Mouse (Mus musculus): ENCODE results near the gene Tmem108.
A peak's percentile ranks its signal among the peaks of the same experiment; 100 is the strongest.

The Tmem108 gene

DNA sequence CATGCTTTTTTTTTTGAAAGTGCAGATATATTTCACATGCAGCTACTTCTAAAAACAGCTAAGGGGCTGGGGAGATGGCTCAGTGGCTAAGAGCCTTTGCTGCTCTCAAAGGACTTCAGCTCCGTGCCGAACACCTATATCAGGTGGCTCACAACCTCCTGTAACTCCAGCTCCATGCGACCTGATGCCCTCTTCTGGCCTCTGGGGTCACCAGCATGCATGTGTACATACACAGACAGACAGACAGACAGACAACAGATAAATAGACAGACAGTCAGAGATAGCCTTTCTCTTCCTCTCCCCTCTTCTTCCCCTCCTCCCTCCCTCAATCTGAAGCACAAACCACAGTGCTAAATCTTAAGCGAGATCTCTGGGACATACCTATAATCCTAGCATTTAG lies 181.5 kb downstream of the Tmem108 start:
- DNase-seq: no peak

DNA sequence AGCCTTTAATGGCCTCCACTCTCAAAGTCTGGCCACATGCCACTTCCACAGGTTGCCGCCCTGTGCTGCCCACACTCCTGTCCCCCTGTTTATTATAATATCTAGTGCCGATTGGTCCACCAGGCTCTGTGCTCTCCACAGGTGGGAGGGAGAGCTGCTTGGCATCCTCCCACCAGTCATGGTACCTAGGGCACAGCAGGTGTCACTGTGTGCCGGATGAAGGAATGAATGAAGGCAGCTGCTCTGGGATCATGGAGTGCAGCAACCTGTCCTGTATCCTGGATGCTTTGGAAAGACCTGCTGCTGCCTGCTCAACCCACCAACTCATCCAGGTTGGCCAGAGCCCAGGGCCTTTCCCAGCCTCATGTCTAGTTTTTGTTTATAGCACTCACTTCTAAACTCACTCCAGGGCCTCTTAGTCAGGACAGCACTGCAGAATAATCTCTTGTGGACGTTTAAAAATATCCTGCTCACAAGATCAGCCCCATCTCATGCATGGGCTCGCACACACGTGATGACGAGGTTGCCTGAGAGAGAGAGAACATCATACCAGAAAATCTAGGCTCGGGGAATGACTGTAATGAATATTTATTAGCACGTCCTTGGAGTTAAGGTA lies 182.1 kb downstream of the Tmem108 start:
- DNase-seq: no peak

DNA sequence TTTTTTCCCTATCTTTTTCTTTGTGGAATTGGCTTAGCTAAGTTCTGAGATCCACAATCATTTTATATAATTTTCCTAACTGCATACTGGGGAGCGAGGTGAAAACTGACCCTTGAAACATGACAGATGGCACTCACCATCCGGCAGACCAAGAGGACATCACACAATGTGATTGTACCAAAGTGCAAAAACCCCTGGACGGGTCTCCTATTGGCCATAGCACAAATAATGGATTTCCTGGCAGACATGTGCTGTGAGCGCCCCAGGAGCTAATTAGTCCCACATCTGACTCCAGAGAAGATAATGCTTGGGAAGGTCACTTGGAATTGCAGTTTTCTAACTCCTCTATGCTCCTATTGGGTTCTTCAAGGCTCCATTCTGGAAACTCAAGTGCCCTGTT lies 183.9 kb downstream of the Tmem108 start:
- no peak for DNase-seq

DNA sequence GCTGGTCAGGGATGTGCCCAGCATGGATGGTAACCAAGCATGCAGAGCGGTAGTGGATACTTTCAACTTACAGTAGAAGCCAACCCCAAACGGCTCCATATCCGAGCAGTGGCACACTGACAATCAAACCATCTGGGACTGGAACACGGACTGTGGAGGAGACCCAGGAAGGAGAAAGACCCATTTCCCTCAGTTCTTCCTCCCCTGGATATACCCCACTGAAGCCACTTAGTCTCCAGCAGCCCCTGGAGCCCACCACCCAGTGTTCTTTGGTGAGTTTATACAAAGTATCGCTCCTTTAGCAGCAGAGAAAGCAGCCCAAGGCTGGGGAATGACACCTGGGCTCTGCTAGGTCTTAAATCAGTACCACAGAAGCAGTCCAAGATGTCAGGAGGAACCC lies 184.5 kb downstream of the Tmem108 start:
- DNase-seq: no peak

DNA sequence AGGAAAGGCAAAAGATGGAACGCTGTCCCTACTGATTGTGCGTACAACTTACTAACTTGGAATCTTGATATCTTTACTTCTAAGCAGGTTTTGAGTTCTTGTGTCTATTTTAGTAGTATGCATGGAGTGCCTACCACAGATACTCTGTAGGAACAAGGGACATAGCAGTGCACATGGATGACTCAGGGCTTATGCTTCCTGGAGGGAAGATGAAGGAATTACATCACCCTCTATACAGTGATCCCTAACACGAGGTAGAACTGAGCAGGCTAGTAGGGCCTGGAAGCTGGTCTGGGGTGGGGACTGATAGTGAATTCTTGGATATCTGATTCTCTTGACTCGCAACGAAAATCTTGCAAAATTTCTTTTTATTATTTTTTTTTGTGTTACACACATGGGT lies 185.7 kb downstream of the Tmem108 start:
- DNase-seq: no peak

DNA sequence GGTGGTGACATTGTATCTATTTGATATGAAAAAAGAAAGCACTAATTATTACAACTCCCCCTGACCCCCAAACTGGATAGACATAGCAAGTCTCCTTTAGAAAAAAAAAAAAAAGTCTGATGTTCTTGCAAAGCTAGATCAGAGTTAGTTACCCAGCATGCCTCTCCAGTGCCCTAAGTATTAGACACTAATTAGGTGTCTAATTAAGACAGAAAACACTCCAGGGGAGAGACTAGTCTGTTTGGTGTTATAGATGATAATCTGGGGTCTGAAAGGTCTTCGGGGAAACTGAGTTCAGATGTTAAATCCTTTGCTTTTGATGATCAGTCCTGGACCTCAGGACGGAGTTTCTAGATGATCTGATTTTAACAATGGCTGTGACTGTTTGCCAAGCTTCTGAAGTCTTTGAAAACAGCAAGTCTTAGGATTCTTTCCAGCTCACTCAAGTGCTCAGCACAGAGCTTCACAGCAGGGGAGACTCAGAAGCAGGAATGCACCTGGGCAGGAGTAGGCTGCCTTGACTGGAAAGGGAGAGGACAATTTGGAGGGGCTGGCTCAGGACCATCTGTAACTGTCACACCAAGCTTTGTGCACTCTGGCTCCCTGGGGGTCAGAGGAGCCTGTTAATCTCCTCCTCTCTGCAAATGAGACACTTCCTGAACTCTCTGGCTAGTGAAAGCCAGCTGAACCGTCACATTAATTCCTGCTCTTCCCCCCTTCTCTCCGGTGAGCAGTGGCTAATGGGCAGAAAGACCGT lies 187.5 kb downstream of the Tmem108 start:
- no peak for DNase-seq

DNA sequence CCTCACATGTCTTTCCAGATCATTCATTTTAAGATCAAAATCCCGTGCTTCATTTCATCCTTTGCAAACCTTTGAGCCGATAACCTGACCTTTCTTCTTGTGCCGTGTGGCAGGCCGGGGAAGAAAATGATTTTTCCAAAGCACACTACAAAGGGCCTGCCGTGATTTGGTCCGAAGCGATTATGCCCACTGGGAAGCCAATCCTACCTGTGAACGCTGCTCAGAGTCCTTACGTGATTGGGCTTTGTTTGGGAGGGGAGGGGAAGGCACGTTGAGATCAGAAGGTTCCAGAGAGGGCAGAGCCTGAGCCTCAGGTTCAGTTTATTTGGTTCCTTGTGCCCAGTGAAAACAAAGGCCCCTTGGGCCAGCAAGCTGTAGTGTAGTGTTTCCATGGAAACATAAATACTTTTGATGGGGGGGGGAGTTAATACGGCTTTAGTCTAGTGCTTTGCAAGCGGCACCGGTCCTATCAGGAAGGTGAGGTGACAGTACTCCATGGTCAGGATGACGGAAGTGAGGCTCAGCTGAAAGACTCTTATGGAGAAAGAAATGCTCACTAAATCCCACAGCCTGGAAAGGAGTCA lies 191.4 kb downstream of the Tmem108 start:
- DNase-seq: no peak

DNA sequence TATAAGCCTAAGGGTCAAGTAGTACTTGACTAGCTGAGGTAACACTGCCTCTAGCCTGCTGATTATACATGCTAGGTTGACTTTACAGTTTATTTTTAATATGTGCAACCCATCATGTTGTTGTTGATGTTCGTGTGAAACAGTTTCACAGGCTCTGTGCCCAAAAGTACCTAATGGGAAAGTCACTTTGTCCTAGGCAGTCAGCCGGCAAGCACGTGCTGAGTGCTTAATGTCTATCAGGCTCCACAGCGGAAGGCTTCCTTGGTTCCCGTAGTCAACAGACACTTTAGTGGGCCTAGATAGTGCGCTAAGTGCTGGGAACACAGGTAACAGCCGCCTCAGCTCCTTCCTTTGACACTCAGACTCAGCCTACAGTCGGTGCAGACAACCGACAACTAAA lies 192.7 kb downstream of the Tmem108 start:
- DNase-seq: no peak

DNA sequence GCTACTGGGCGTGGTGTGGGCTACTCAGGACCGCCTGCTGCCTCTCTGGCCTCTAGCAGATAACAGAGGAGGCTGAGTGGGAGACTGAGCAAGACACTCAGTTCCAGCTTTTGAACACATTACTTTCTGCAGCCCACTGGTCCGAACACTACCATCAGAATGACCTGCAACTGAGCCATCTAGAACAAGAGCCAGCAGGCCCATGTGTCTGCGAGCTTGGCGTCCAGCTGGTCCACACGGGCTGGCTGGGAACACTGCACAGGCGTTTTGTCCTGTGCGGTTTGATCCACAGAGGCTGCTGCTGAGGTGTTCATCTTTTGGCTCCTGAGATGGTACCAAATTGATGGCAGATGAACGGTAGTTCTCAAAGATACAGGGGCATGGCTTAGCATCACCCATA lies 196.5 kb downstream of the Tmem108 start:
- no peak for DNase-seq

DNA sequence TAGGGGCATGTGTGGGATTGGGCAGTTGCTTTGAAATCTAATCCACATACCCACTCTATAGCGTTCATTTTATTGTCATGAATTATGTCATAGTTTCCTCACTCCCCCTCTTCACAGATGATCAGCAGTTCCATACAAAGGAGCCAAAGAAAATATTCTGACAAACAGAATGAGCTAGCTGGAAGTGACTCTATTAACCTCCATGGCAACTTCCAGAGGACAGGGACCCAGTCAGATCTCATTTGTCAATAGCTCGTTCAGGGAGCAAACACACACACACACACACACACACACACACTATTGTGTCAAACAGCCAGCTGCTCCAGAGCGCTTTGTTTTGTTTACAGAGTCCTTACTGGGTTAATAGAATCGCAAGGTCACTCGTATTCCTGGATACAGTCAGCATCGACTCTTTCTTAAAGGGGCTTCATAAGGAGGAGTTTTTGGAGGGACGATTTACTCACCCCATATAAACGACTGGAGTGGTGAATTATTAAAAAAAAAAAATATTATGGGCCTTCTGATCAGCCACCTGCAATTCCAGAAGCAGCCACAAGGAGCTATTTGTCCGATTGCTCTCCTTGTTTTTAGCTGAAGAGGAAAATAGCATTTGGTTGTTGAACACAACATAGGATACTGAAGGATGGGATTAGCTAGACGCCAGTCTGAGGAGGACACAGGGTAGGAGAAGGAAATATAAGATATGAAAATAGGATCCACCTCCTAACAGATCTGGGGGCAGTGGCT lies 197.6 kb downstream of the Tmem108 start:
- peak; percentile 19 for DNase-seq

DNA sequence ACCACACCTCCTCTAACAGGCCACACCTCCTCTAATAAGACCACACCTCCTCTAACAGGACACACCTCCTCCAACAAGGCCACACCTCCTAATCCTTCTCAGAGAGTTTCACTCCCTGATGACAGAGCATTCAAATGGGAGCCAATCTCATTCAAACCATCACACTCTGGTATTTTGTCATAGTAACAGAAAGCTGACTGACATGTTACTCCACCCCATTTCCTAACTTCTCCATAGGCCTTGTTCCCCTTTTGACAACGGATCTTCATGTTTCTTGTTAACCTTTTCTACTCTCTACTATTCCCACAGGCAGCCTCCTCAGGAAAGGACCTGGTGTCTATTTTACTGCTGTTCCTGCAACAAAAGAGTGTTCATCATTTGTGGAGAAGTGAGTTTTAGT lies 199.6 kb downstream of the Tmem108 start:
- no peak for DNase-seq

DNA sequence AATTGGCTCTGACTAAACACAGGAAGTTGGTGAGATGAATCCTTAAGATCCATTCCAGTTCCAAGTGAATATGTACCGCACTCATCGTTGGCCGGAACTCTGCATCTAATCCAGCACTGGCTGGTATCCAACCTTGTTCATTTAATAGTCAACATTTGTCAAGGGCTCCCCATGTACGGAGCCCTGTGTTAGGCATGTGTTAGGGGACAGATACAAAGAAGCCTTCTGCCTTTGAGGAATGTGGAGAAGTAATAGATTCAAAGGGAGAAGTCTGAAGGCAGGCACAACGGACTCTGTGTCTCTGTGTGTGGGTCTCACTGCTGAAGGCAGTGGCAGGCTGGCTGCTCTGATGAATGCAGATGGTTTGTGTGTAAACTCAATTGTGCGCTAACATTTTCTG lies 202.9 kb downstream of the Tmem108 start:
- no peak for DNase-seq

DNA sequence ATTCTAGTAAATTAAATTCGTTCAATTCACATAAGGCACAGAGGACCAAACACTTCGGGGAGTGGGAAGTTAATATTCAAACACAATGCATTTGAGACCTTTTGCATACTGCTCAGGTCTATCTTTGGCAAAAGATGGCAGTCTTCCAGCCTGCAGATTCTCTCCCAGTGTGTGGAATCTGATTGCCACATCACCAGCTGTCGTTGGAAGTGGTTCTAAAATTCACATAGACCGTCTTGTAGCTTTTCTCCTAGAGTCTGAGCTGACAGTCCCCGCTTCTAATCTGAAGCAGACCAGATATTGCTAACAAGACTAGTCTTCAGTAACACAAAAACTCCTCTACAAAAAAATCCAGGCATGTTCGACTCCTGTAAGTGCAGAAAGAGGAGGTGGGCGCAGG lies 203.4 kb downstream of the Tmem108 start:
- no peak for DNase-seq

DNA sequence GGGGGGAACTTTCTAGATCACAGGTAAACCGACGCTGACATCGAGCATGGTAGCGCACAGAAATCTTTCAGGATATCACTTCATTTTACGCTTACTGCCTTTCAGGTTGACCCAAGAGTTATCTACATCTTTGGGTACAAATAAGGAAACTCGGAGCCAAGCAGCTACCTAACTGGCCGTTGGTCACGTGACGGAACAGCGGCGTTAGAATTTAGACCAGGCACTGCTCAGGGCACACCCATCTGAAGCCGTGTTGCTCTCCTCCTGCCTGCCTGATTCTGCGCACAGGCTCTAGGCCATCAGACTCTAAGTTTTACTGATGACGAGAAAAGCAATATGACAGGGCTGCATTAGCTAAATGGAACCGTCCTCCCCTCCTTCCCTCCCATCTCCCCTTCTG lies 204.6 kb downstream of the Tmem108 start:
- no peak for DNase-seq

DNA sequence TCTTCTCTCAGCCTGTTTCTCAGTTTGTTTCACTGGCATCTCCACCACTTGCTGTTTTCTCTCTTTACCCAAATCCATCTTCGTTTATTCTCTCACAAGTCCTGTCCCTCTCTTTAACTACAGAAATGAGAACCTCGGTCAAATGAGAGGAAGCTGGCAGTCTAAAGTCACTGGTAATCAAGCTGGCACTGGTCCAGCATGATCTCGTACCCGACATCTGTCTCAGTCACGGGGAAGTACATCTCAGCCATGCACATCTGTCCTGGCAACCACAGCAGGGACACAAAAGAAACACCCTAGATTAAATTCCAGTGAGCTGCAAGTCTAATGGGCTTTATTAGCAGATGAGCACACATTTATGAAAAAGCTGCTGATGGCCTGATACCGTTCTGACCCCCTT lies 206.3 kb downstream of the Tmem108 start:
- DNase-seq: no peak

DNA sequence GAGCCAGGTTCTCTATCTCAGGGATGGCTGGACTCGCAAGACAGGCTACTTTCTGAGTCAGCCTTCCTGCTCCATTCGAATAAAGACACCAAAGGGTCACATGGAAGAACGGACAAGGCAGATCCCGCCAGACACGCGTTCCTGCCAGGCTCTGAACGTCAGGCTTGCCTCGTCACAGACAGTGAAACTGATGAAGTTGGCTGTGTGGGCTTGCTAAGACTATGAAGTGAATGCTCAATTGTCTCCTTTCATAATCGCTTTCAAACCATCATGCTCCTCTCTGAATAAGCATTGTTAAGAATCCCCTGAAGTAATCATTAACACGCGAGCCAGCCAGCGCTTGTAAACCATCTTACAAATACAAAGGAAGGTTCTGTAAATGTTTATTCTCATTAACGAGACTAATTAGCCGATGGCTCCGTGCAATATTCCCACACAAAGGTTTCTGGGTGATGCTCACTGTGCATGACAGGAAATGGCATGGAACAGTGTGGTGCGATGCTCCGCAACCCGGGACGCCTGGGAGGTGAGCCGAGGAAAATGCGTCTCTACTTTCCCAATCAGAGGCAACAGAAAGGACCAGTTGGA lies 210.9 kb downstream of the Tmem108 start:
- no peak for DNase-seq

DNA sequence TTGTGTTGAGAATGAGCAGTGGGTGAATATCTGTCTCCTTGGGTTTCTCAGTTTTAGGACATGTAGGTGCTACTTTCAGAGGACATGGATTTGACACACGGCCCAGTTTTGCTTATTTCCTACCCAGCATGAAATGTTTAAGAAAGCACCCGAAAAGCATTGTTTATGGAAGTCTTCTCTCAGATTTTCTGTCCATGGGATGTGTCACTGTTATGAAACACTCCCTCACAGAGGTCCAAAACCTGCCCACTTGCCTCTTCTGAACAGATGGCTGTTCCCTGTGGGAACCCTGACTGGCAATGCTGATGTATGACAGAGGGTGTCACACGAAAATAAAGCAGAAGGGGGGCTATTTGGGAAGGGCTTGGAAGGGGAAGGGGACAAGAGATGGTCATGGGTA lies 212.5 kb downstream of the Tmem108 start:
- DNase-seq: no peak

DNA sequence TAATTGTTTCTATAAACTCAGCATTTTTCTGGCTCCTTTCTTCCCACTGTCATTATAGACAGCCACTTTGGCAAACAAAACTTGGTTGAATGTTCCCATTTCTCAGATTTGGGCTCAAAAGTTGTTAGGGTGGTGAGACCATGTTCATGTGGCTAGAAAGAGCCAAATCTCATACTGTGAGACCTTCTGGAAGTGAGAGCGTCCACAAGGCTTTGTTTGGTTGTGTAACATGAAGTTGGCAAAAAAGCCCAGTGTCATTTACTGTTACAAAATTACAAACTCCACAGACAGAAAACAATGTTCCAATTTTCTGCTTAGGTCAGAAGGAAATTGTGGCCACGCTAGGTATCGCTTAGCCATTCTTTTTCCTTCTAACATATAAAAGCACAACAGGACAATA lies 213.0 kb downstream of the Tmem108 start:
- no peak for DNase-seq

DNA sequence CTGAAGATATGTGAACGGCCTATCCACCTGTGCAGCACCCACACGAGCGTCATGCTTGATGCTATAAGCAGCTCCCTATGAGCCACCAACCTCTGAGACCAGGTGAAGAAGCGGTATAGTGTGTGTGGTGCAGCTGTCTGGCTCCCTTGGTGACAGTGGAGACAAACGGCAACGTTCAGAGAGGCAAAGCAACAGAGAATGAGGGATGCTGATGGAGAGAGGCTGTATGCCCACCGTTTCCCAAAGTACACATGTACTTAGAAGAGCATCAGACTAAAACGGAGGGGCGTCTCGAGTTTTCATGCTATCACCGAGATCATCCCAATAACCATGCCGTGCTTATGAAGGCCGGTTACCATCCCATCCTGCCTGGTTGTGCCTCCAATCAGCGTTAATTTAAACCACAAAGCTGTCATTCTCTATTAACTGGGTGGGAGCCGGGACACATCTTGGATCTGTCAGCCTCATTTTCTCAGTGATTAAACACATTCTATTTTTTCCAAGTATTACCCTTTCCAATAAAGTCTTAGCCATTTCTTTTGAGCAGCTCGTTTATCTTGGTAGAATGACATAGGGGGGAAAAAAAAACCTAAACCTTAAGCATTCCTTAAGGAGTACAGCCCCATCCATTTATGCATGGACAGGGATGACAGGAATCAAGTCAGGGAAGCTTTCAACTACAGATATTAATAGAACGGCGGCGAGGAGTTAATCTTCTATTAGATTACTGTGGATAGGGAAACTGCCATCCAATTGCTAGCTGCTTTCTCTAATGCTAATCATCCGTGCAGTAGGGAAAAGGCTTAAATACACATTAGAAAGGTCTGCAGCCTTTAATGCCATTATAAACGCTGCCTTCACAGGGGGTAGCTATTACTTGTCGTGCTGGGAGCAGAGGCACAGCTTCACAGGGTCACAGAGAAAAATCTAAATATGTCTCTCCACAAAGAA lies 214.7 kb downstream of the Tmem108 start:
- DNase-seq: no peak

DNA sequence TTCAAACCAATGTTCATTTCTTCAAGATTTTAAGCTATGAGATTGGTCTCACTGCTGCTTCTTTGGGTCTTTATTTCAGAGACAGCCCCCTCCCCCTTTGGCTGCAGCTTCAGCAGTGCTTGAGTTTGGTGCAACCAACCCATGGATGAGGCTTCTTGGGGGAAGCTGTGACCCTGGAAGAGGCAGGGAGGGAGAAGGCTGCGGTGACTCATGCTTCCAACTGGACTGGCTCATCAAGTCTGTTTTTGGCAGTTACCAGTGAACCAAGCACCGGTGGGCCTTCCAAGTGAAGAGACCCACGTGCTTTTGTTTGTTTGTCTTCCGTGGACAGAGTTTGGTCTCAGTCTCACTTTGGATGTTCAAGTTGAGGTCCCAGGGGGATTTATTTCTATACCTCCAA lies 215.9 kb downstream of the Tmem108 start:
- no peak for DNase-seq

DNA sequence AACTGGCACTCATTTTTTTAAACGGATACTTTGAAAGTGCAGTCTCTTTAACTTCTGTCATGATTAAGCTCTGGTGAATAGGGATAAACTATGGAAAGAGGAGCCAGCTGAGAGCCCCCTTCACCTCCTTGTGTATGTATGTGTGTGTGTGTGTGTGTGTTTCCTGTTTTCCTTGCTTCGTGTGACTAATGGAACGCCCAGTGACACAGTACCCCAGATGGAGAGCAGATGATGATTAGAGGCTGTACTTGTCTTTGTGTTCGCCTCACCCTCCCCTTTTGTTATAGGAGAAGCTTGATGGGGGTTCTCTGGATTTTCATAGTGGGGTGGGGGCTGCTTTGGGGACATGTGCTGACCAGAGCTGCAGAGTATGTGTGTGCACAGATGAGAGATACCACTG lies 216.4 kb downstream of the Tmem108 start:
- no peak for DNase-seq

DNA sequence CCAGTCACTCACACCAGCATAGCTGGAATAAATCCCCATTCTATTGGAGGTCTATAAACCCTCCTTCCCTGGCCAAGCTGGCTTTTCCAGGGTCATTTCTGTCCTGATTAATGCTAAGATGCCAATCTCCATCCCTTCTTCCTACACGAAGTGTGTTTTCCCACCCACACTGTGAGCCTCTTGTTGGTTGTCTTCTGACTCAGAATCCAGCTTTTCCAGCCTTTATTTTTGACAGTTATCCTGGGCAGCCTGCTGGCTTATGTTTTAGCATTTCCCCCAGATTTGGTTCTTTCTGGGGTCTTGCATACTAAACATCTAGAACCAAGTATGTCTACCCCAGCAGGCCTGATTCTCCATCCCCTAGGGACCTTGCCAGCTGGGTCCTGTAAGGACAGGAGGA lies 217.0 kb downstream of the Tmem108 start:
- no peak for DNase-seq
